1 mouse cellular context compared by ENCODE assay signal in the genomic region with DNA sequence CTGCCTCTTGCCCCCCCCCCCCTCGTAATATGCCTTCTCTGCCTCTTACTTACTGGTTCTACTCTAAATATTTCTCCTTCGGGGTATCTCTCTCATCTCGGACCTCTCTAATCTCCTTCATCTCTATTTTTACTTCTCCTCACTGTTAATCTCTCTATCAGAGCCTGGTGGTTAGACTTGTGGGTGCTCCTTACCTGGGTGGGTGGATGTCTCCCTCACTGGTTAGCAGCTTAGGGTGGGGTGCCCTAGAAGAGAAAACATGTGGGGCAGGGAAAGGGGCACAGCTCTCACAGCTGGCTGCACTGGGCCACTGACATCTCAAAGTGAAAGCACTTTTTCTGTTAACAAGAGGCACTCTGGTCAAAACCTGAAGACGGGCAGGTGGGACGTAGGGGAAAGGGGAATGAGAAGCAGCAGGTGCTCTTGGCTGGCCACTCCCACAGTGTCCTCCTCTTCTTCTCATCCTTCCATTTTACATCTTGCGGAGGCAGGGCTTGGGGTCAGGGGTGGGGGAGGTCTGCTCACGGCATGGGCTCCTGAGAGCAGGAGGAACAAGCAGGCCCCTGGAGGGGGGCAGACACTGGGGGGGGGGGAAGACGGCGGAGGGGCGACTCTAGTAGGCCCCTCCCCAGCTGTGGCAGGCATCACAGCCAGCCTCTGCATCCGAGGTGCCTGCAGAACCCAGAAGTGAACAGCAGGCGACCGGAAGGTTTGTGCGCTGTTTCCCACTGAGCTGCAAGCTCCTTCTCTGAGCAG.
TF ChIP-seq lines count a peak whose summit lies in the region.

No protein-coding gene starts in this region.

TF ChIP-seq in CH12.LX, 34 proteins besides CTCF, POLR2A, EP300 and RAD21 (continued from another document):
- TF ChIP-seq IRF4 (IDR thresholded peaks at IDR 0.05; ENCODE audit: low read depth, low read length) = 0 out of 2 replicates have a peak, but pooled peaks have one; percentile 39
